Mouse (Mus musculus): ENCODE results near the gene Cdh15. TPM values are rescaled to one million over a fixed set of nuclear protein-coding genes. Genes with fewer than 3 reads are reported as not detected.

Gene Cdh15
- polyA plus RNA-seq, 2 experiments: not detected

- WGBS (ENCODE audit: insufficient replicate concordance): 57% methylated on average over 12 of the region's 12 CpGs
- no peaks in the 10 kb centered on the region for H3K4me1 ChIP-seq (replicated peaks; ENCODE audit: control insufficient read depth in 2 of 2, insufficient read depth in 2 of 2, low read length in 1 of 2)
- TF ChIP-seq EP300 (IDR thresholded peaks at IDR 0.05; ENCODE audit: low read depth): no peak
- TF ChIP-seq CTCF (IDR thresholded peaks at IDR 0.05; ENCODE audit: low read depth): no peak
- ATAC-seq (ENCODE audit: insufficient read depth) (no peak), DNase-seq (ENCODE audit: low read depth in 3 of 3, low spot score in 3 of 3) (no peak)
- no peak overlapping the region for H3K27ac ChIP-seq
- H3K27me3 ChIP-seq (ENCODE audit: control insufficient read depth, insufficient read depth, low read length): no peaks in the 10 kb centered on the region
- no peak overlapping the region for H3K9ac ChIP-seq (replicated peaks)
- no peaks in the 10 kb centered on the region for H3K36me3 ChIP-seq (replicated peaks; ENCODE audit: control insufficient read depth, insufficient read depth, low read depth)
- no peak overlapping the region for H3K4me2 ChIP-seq (ENCODE audit: low read depth)
- H3K4me3 ChIP-seq (ENCODE audit: insufficient read depth in 1 of 2, low read depth in 2 of 2, low read length in 2 of 2): no peak overlapping the region
- H3K9me3 ChIP-seq (ENCODE audit: control insufficient read depth, low read length): no peaks in the 10 kb centered on the region
Measured at GRCm38 (mm10) chr8:122851692-122852545, 4.2 kb downstream of the Cdh15 start.

GRCm38 (mm10) chr8:122852546-122852905, 4.8 kb downstream of the Cdh15 start:
- WGBS (ENCODE audit: insufficient replicate concordance): 32% methylated on average over 1 of the region's 1 CpGs
- no peaks in the 10 kb centered on the region for H3K36me3 ChIP-seq (replicated peaks; ENCODE audit: control insufficient read depth, insufficient read depth, low read depth)
- no peak for DNase-seq (ENCODE audit: low read depth in 3 of 3, low spot score in 3 of 3)
- no peaks in the 10 kb centered on the region for H3K27me3 ChIP-seq (ENCODE audit: control insufficient read depth, insufficient read depth, low read length)
- H3K4me2 ChIP-seq (ENCODE audit: low read depth): no peak overlapping the region
- ATAC-seq (ENCODE audit: insufficient read depth): no peak
- TF ChIP-seq EP300 (IDR thresholded peaks at IDR 0.05; ENCODE audit: low read depth) (no peak), CTCF (IDR thresholded peaks at IDR 0.05; ENCODE audit: low read depth) (no peak)
- H3K9ac ChIP-seq (replicated peaks): no peak overlapping the region
- H3K4me3 ChIP-seq (ENCODE audit: insufficient read depth in 1 of 2, low read depth in 2 of 2, low read length in 2 of 2): no peak overlapping the region
- H3K9me3 ChIP-seq (ENCODE audit: control insufficient read depth, low read length): no peaks in the 10 kb centered on the region
- no peaks in the 10 kb centered on the region for H3K4me1 ChIP-seq (replicated peaks; ENCODE audit: control insufficient read depth in 2 of 2, insufficient read depth in 2 of 2, low read length in 1 of 2)
- H3K27ac ChIP-seq: no peak overlapping the region

GRCm38 (mm10) chr8:122853340-122853771, 5.6 kb downstream of the Cdh15 start:
- Histone ChIP-seq H3K4me3 (ENCODE audit: insufficient read depth in 1 of 2, low read depth in 2 of 2, low read length in 2 of 2) (no peak overlapping the region), H3K9ac (replicated peaks) (no peak overlapping the region), H3K27ac (no peak overlapping the region), H3K4me2 (ENCODE audit: low read depth) (no peak overlapping the region), H3K27me3 (ENCODE audit: control insufficient read depth, insufficient read depth, low read length) (no peaks in the 10 kb centered on the region), H3K9me3 (ENCODE audit: control insufficient read depth, low read length) (no peaks in the 10 kb centered on the region), H3K36me3 (replicated peaks; ENCODE audit: control insufficient read depth, insufficient read depth, low read depth) (no peaks in the 10 kb centered on the region), H3K4me1 (replicated peaks; ENCODE audit: control insufficient read depth in 2 of 2, insufficient read depth in 2 of 2, low read length in 1 of 2) (no peaks in the 10 kb centered on the region)
- TF ChIP-seq EP300 (IDR thresholded peaks at IDR 0.05; ENCODE audit: low read depth) (no peak), CTCF (IDR thresholded peaks at IDR 0.05; ENCODE audit: low read depth) (no peak)
- DNase-seq (ENCODE audit: low read depth in 3 of 3, low spot score in 3 of 3): no peak
- WGBS (ENCODE audit: insufficient replicate concordance): 46% methylated on average over 11 of the region's 11 CpGs
- no peak for ATAC-seq (ENCODE audit: insufficient read depth)

- Histone ChIP-seq H3K9me3 (ENCODE audit: control insufficient read depth, low read length) (no peaks in the 10 kb centered on the region), H3K27me3 (ENCODE audit: control insufficient read depth, insufficient read depth, low read length) (no peaks in the 10 kb centered on the region), H3K4me1 (replicated peaks; ENCODE audit: control insufficient read depth in 2 of 2, insufficient read depth in 2 of 2, low read length in 1 of 2) (no peaks in the 10 kb centered on the region), H3K9ac (replicated peaks) (no peak overlapping the region), H3K4me2 (ENCODE audit: low read depth) (no peak overlapping the region), H3K27ac (no peak overlapping the region), H3K36me3 (replicated peaks; ENCODE audit: control insufficient read depth, insufficient read depth, low read depth) (no peaks in the 10 kb centered on the region), H3K4me3 (ENCODE audit: insufficient read depth in 1 of 2, low read depth in 2 of 2, low read length in 2 of 2) (no peak overlapping the region)
- no peak for ATAC-seq (ENCODE audit: insufficient read depth)
- WGBS (ENCODE audit: insufficient replicate concordance): 62% methylated on average over 7 of the region's 7 CpGs
- no peak for TF ChIP-seq EP300 (IDR thresholded peaks at IDR 0.05; ENCODE audit: low read depth)
- TF ChIP-seq CTCF (IDR thresholded peaks at IDR 0.05; ENCODE audit: low read depth): no peak
- DNase-seq (ENCODE audit: low read depth in 3 of 3, low spot score in 3 of 3): no peak
Measured at GRCm38 (mm10) chr8:122854388-122854787, 6.6 kb downstream of the Cdh15 start.

- Histone ChIP-seq H3K36me3 (replicated peaks; ENCODE audit: control insufficient read depth, insufficient read depth, low read depth) (no peaks in the 10 kb centered on the region), H3K4me1 (replicated peaks; ENCODE audit: control insufficient read depth in 2 of 2, insufficient read depth in 2 of 2, low read length in 1 of 2) (no peaks in the 10 kb centered on the region), H3K9ac (replicated peaks) (no peak overlapping the region), H3K27ac (no peak overlapping the region), H3K4me2 (ENCODE audit: low read depth) (no peak overlapping the region), H3K9me3 (ENCODE audit: control insufficient read depth, low read length) (no peaks in the 10 kb centered on the region), H3K4me3 (ENCODE audit: insufficient read depth in 1 of 2, low read depth in 2 of 2, low read length in 2 of 2) (no peak overlapping the region), H3K27me3 (ENCODE audit: control insufficient read depth, insufficient read depth, low read length) (no peaks in the 10 kb centered on the region)
- DNase-seq (ENCODE audit: low read depth in 3 of 3, low spot score in 3 of 3) (no peak), ATAC-seq (ENCODE audit: insufficient read depth) (no peak)
- 56% methylated on average over 4 of the region's 4 CpGs for WGBS (ENCODE audit: insufficient replicate concordance)
- no peak for TF ChIP-seq EP300 (IDR thresholded peaks at IDR 0.05; ENCODE audit: low read depth)
- no peak for TF ChIP-seq CTCF (IDR thresholded peaks at IDR 0.05; ENCODE audit: low read depth)
Measured at GRCm38 (mm10) chr8:122855123-122855522, 7.4 kb downstream of the Cdh15 start.

All from liver, embryonic 14.5 days (tissue).